21 mouse cellular contexts compared by ENCODE assay signal in the genomic region with DNA sequence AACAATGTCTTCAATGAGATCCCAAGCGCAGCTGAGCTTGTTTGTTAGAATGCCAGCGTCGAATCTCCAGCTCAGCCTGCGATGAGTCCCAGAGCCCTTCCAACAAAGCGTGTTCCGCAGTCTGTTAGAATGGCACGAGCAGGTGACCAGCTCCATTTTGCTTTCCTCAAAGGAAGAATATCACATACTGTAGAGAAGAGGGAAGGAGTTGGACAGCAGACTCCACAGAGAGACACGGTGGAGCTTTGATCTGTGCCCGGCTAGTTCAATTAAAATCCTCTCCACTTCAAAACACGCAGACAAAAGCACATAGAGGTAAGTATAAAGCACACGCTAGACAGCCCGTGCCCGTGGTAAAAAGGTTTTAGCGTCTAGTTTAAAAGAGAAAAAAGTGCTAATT.
DNase-seq lines count a peak whose midpoint lies in the region; ATAC-seq and TF ChIP-seq lines count a peak whose summit lies in the region.
"Had no signal": no experiment of that assay in that cellular context is flagged by ENCODE, and none has a peak within 500 bp of the region (broad histone marks: within the 10 kb centered on the region; RNA-seq: fewer than 3 reads in every experiment).

No protein-coding gene starts in this region.

- no peak overlapping the region for H3K4me3 ChIP-seq in forebrain, postnatal 0 days (ENCODE audit: low read depth, low read length)
- H3K4me3 ChIP-seq in forebrain, embryonic 10.5 days, result no peak overlapping the region
- no peak overlapping the region for H3K4me3 ChIP-seq in midbrain, embryonic 14.5 days (replicated peaks; ENCODE audit: low read depth, low read length)
- no peak overlapping the region for H3K4me3 ChIP-seq in midbrain, embryonic 10.5 days
- H3K4me3 ChIP-seq: embryonic facial prominence, embryonic 13.5 days; embryonic facial prominence, embryonic 15.5 days; forebrain, embryonic 13.5 days had no signal

- ATAC-seq in forebrain, postnatal 0 days, result no peak; the same call in 1 of the 2 replicates
- ATAC-seq in midbrain, embryonic 14.5 days (ENCODE audit: low FRiP score, low TSS enrichment), result no peak
- ATAC-seq: forebrain, embryonic 13.5 days; forebrain, embryonic 16.5 days had no signal

- H3K4me2 ChIP-seq in forebrain, postnatal 0 days (ENCODE audit: low read depth), result no peak overlapping the region
- H3K4me2 ChIP-seq in midbrain, embryonic 14.5 days (ENCODE audit: low read length), result no peak overlapping the region
- H3K4me2 ChIP-seq: embryonic facial prominence, embryonic 13.5 days; embryonic facial prominence, embryonic 15.5 days; forebrain, embryonic 13.5 days had no signal

- peak; percentile 14 for DNase-seq in forebrain, postnatal 0 days
- DNase-seq in forebrain, embryonic 10.5 days (ENCODE audit: extremely low spot score, low spot score), result no peak
- DNase-seq in midbrain, embryonic 14.5 days, result peak; percentile 32
- no peak for DNase-seq in midbrain, embryonic 10.5 days (ENCODE audit: low spot score)
- DNase-seq in brain, embryonic 14.5 days (ENCODE audit: low read depth), result peak; percentile 65
- peak; percentile 1 for DNase-seq in brain, embryonic 18.5 days (ENCODE audit: low read depth, low spot score)
- DNase-seq in thymus, postnatal 36 days, result no peak
- DNase-seq: adrenal gland, adult 2 months; adrenal gland, postnatal 10 days; adrenal gland, postnatal 25 days; cerebellum, adult 11 months; cerebellum, adult 18-20 months; cerebellum, adult 8-10 months; cerebellum, adult 9-11 months; cerebellum, postnatal 14 days; cerebellum, postnatal 36 days; embryo, embryonic 11 days had no signal

- TF ChIP-seq POLR2A in brain, embryonic 14.5 days (IDR thresholded peaks at IDR 0.05; ENCODE audit: borderline replicate concordance, extremely low read depth, insufficient read depth, insufficient read length, poor library complexity, severe bottlenecking), result no peak

- no peaks in the 10 kb centered on the region for H3K4me1 ChIP-seq in forebrain, postnatal 0 days (ENCODE audit: insufficient read depth)
- H3K4me1 ChIP-seq in forebrain, embryonic 10.5 days, result 0 out of 2 replicates have a peak, but pooled peaks cover 4% of the 10 kb centered on the region
- H3K4me1 ChIP-seq in midbrain, embryonic 14.5 days (ENCODE audit: control insufficient read depth, insufficient read depth, low read length), result no peaks in the 10 kb centered on the region
- H3K4me1 ChIP-seq in midbrain, embryonic 10.5 days, result peaks cover 7% of the 10 kb centered on the region; the same call in 1 of the 2 replicates
- H3K4me1 ChIP-seq: embryonic facial prominence, embryonic 13.5 days; embryonic facial prominence, embryonic 15.5 days; forebrain, embryonic 13.5 days had no signal

- no peak overlapping the region for H3K27ac ChIP-seq in forebrain, postnatal 0 days (ENCODE audit: low read depth, low read length)
- no peak overlapping the region for H3K27ac ChIP-seq in forebrain, embryonic 10.5 days
- H3K27ac ChIP-seq in midbrain, embryonic 14.5 days (replicated peaks; ENCODE audit: low read depth, low read length), result no peak overlapping the region
- no peak overlapping the region for H3K27ac ChIP-seq in midbrain, embryonic 10.5 days (replicated peaks)
- H3K27ac ChIP-seq: embryonic facial prominence, embryonic 13.5 days; embryonic facial prominence, embryonic 15.5 days; forebrain, embryonic 13.5 days had no signal

- 34% methylated on average over 14 of the region's 14 CpGs for WGBS in forebrain, postnatal 0 days
- WGBS in forebrain, embryonic 10.5 days, result 82% methylated on average over 14 of the region's 14 CpGs
- WGBS in midbrain, embryonic 14.5 days, result 64% methylated on average over 14 of the region's 14 CpGs
- WGBS in midbrain, embryonic 10.5 days, result 83% methylated on average over 14 of the region's 14 CpGs

- no peaks in the 10 kb centered on the region for H3K27me3 ChIP-seq in forebrain, postnatal 0 days (ENCODE audit: insufficient read depth, low read length)
- no peaks in the 10 kb centered on the region for H3K27me3 ChIP-seq in forebrain, embryonic 10.5 days (ENCODE audit: poor library complexity, severe bottlenecking)
- no peaks in the 10 kb centered on the region for H3K27me3 ChIP-seq in midbrain, embryonic 14.5 days (ENCODE audit: control insufficient read depth, insufficient read depth, low read length)
- no peaks in the 10 kb centered on the region for H3K27me3 ChIP-seq in midbrain, embryonic 10.5 days (ENCODE audit: low read depth, poor library complexity, severe bottlenecking)
- H3K27me3 ChIP-seq: embryonic facial prominence, embryonic 13.5 days; embryonic facial prominence, embryonic 15.5 days; forebrain, embryonic 13.5 days had no signal

- H3K36me3 ChIP-seq in forebrain, postnatal 0 days (ENCODE audit: insufficient read depth), result no peaks in the 10 kb centered on the region
- H3K36me3 ChIP-seq in forebrain, embryonic 10.5 days (replicated peaks), result no peaks in the 10 kb centered on the region
- no peaks in the 10 kb centered on the region for H3K36me3 ChIP-seq in midbrain, embryonic 14.5 days (ENCODE audit: control insufficient read depth, insufficient read depth, low read length)
- no peaks in the 10 kb centered on the region for H3K36me3 ChIP-seq in midbrain, embryonic 10.5 days
- H3K36me3 ChIP-seq: embryonic facial prominence, embryonic 13.5 days; embryonic facial prominence, embryonic 15.5 days had no signal

- no peaks in the 10 kb centered on the region for H3K9me3 ChIP-seq in forebrain, postnatal 0 days (ENCODE audit: low read length)
- H3K9me3 ChIP-seq in forebrain, embryonic 10.5 days, result no peaks in the 10 kb centered on the region
- H3K9me3 ChIP-seq in midbrain, embryonic 14.5 days (ENCODE audit: control insufficient read depth, low read length), result no peaks in the 10 kb centered on the region
- 0 out of 2 replicates have a peak, but pooled peaks cover 2% of the 10 kb centered on the region for H3K9me3 ChIP-seq in midbrain, embryonic 10.5 days (replicated peaks)
- H3K9me3 ChIP-seq: embryonic facial prominence, embryonic 13.5 days; embryonic facial prominence, embryonic 15.5 days; forebrain, embryonic 13.5 days had no signal

- H3K9ac ChIP-seq in forebrain, postnatal 0 days, result no peak overlapping the region
- H3K9ac ChIP-seq in midbrain, embryonic 14.5 days (replicated peaks; ENCODE audit: low read length), result no peak overlapping the region
- H3K9ac ChIP-seq: embryonic facial prominence, embryonic 13.5 days; embryonic facial prominence, embryonic 15.5 days; forebrain, embryonic 13.5 days had no signal

- no peak for TF ChIP-seq CTCF in forebrain, postnatal 0 days (IDR thresholded peaks at IDR 0.05; ENCODE audit: low read depth)
- TF ChIP-seq CTCF in brain, embryonic 14.5 days (IDR thresholded peaks at IDR 0.05; ENCODE audit: borderline replicate concordance, extremely low read depth, insufficient read depth, insufficient read length), result no peak

Comparison
In these comparisons a context has a peak if more than half of its experiments do, and no peak if none do; other contexts are left out.
1. DNase-seq: peak in forebrain, postnatal 0 days (single experiment), midbrain, embryonic 14.5 days (single experiment), brain, embryonic 14.5 days (single experiment) and brain, embryonic 18.5 days (single experiment); none in forebrain, embryonic 10.5 days (single experiment), midbrain, embryonic 10.5 days (single experiment) and thymus, postnatal 36 days (0 of 2).